Mouse (Mus musculus): ENCODE data around the gene Zfp1. TPM values are rescaled to one million over a fixed set of nuclear protein-coding genes. Genes with fewer than 3 reads are reported as not detected.

Gene Zfp1
- polyA plus RNA-seq, 1 experiment = 7.2 TPM

- TF ChIP-seq GATA1 (IDR thresholded peaks at IDR 0.05; ENCODE audit: low read length) = no peak
These were observed 47.8 kb downstream of the Zfp1 start, which contains the start of gene Ctrb1 for GRCm38 (mm10) chr8:111690960-111691445. Ctrb1 (minus strand) TSS chr8:111691010.

GRCm38 (mm10) chr8:111693261-111693741, 50.1 kb downstream of the Zfp1 start:
- TF ChIP-seq GATA1 (IDR thresholded peaks at IDR 0.05; ENCODE audit: low read length) = no peak

DNA sequence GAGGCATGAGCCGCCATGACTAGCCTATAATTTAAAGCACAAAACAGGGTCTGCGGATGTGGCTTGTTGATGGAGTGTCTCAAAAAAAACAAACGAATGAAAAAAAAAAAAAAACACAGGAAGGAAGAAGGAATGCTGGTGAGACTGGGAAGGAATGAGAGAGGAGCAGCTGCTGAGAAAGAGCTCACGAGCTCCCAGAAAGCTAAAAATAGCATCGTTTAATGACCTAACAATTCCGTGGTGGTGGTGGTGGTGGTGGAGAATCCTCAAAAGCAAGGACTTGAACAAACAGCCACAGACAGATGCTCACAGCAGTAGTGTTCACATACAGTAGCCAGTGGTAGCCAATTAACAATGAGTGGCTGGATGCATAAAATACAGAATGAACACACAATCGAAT, 52.2 kb downstream of the Zfp1 start:
- no peak for TF ChIP-seq GATA1 (IDR thresholded peaks at IDR 0.05; ENCODE audit: low read length)

GRCm38 (mm10) chr8:111697655-111698054, 54.5 kb downstream of the Zfp1 start:
- no peak for TF ChIP-seq GATA1 (IDR thresholded peaks at IDR 0.05; ENCODE audit: low read length)

DNA sequence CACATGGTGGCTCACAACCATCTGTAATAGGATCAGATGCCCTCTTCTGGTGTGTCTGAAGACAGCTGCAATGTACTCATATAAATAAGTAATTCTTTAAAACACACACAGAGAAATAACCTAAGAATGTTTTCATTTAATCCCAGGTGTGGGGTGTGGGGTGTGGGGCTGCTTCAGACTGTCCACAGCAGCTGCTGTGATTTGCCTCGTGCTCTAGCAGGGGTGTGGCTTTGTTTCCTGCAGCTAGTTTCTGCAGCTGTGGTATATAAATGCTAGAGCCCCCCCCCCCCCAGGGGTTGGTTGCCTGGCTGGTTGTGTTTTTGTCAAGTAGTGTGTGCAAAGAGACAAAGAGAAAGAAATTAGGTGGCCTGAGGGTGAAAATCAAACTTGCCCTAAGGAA, 55.8 kb downstream of the Zfp1 start:
- TF ChIP-seq GATA1 (IDR thresholded peaks at IDR 0.05; ENCODE audit: low read length) = no peak

DNA sequence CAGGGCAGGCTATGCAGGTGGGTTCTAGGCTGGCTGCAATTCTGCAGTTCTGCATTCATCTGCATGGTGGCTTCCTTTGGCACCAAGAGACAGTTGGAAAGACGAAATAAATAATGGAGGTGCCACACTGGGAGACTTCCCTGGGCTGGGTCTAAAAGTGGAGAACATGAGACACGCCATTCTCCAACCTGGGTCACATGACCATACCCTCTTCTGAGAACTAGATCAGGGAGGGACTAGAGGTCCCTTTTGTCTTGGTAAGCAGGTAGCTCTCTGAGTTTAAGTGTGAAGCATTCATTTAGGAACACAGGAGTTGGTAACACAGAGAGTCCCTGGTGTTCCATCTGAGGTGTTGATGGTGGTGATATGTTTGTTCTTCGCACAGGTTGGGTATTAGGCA, 57.0 kb downstream of the Zfp1 start:
- no peak for TF ChIP-seq GATA1 (IDR thresholded peaks at IDR 0.05; ENCODE audit: low read length)

DNA sequence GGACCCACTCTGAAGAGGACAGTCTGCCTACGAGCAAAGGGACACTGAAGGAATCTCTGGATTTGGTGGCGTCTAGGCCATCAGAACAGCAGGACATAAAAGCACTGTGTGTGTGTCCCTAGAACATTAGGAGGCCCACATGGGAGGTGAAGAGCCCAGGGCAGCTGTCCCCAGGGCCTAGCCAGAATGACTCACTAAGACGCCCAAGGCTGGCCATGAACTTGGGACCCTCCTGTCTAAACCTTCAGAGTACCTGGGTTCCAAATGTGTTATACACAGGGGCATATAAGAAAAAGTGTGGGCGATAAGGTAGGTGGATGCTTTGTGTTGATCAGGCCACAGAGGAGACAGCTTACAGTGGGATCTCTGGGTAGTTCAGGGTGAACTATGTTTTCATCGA, 57.5 kb downstream of the Zfp1 start:
- TF ChIP-seq GATA1 (IDR thresholded peaks at IDR 0.05; ENCODE audit: low read length) = no peak

DNA sequence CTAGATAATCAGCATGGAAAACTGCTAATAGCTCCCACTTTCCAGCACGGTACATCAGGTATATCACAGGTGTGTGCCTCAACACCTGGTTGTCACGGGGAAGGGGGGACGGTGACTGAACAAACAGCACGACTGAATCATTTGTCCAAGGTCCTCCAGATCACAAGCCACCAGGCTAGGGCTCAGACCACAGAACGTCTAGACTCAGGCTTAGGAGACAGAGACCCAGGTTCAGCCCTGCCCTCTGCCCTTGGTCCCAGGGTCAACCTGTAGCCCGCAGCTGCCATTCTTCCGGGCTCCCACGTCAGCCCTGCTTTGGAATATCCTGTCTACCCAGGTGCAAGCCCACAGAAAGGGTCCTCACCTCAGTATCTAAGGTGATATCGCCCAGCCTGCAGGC, 58.2 kb downstream of the Zfp1 start:
- no peak for TF ChIP-seq GATA1 (IDR thresholded peaks at IDR 0.05; ENCODE audit: low read length)

- no peak for TF ChIP-seq GATA1 (IDR thresholded peaks at IDR 0.05; ENCODE audit: low read length)
These were observed 61.4 kb downstream of the Zfp1 start for GRCm38 (mm10) chr8:111704585-111704984.

DNA sequence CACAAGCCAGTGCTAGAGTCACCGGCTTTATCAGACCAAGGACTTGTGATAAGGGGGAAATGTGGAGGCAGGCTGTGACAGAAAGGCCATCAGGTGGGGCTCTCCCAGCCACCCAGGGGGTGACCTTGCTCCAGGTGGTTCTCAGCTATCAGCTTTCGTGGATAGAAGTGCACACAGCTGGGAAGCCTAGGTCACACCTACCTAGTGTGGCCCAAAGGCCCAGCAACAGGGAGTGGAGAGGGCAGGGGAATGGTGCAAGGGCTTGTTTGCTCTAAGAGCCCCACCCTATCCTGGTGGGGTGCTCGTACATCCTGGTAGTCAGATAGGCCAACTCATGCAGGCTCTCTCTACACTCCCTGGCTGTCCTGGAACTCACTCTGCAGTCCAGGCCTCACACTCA, 62.0 kb downstream of the Zfp1 start:
- TF ChIP-seq GATA1 (IDR thresholded peaks at IDR 0.05; ENCODE audit: low read length) = no peak

- no peak for TF ChIP-seq GATA1 (IDR thresholded peaks at IDR 0.05; ENCODE audit: low read length)
These were observed 62.5 kb downstream of the Zfp1 start for GRCm38 (mm10) chr8:111705699-111706098.

- TF ChIP-seq GATA1 (IDR thresholded peaks at IDR 0.05; ENCODE audit: low read length) = no peak
These were observed 65.1 kb downstream of the Zfp1 start for GRCm38 (mm10) chr8:111708265-111708664.

GRCm38 (mm10) chr8:111709223-111709622, 66.0 kb downstream of the Zfp1 start:
- TF ChIP-seq GATA1 (IDR thresholded peaks at IDR 0.05; ENCODE audit: low read length) = no peak

GRCm38 (mm10) chr8:111710777-111711485, 67.7 kb downstream of the Zfp1 start:
- no peak for TF ChIP-seq GATA1 (IDR thresholded peaks at IDR 0.05; ENCODE audit: low read length)

- TF ChIP-seq GATA1 (IDR thresholded peaks at IDR 0.05; ENCODE audit: low read length) = no peak
These were observed 68.9 kb downstream of the Zfp1 start for GRCm38 (mm10) chr8:111712135-111712534.

DNA sequence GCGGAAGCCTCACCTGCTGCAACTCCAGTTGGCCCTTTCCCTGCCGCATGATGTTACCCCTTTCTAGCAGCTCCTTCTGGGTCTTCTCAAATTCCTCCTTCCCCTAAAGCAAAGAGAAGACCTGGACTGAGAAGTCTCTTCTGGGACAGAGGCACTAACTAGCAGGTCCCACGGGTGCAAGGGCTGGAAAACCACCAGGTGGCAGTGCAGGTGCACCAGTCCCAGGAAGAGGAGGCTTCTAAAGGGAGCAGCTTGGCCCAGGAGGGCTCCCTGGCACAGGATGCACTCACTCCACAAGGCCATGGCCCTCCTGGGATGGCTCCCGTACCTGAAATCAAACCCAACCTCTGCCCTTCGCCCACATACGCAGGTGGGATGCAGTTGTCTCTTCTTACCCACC, 69.4 kb downstream of the Zfp1 start:
- no peak for TF ChIP-seq GATA1 (IDR thresholded peaks at IDR 0.05; ENCODE audit: low read length)

DNA sequence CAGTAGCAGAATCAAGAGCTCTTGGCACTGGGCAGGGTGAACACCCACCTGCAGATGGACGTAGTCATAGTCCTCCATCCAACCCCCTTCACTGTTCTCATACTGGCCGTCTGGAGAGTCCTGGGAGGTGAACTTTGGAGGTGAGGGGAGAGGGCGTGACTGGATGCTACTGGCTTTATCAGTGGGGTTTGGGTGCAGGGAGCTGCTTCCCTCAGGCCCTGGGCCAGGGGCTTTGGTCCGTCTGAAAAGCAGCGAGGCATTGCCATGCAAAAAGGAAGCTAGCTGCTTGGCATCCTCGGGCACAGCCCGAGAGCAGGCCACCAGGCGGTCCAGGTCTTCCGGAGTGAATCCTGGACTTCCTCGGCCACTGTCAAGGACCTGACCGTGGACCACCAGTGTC, 70.1 kb downstream of the Zfp1 start:
- no peak for TF ChIP-seq GATA1 (IDR thresholded peaks at IDR 0.05; ENCODE audit: low read length)
